Mouse (Mus musculus) heart, embryonic 12.5 days (tissue): ENCODE results near the gene Znrf3. TPM values are rescaled to one million over a fixed set of nuclear protein-coding genes. Genes with fewer than 3 reads are reported as not detected.
"Not testable (repeated sequence)": the region's sequence is repeated elsewhere in the genome, so short reads cannot be mapped to it uniquely, and the experiment has no call there.

ENCODE experiments used
- ATAC-seq: fragments of 200-750 bp; cut with Nextera tagmentation; 2 replicates; pipeline ENCODE4 v1.8.0; 2017; ENCODE audit warnings: moderate TSS enrichment, moderate library complexity; ENCODE audit not compliant: insufficient number of reproducible peaks, low FRiP score
- H3K27ac ChIP-seq: fragments of 300-500 bp; sonication (generic); 2 replicates; pipeline ENCODE4 v1.5.1; 2016; ENCODE audit warnings: mild to moderate bottlenecking, moderate library complexity; ENCODE audit not compliant: poor library complexity, severe bottlenecking
- H3K27me3 ChIP-seq: fragments of 300-500 bp; sonication (generic); replicated peaks from 2 replicates; pipeline ENCODE4 v1.6.1; 2016; ENCODE audit warnings: mild to moderate bottlenecking, moderate library complexity
- H3K36me3 ChIP-seq: fragments of 300-500 bp; sonication (generic); 2 replicates; pipeline ENCODE4 v1.6.1; 2016; ENCODE audit warnings: mild to moderate bottlenecking, moderate library complexity
- H3K4me1 ChIP-seq: fragments of 300-500 bp; sonication (generic); replicated peaks from 2 replicates; pipeline ENCODE4 v1.6.1; 2016; ENCODE audit warnings: mild to moderate bottlenecking
- H3K4me2 ChIP-seq: fragments of 300-500 bp; sonication (generic); 2 replicates; pipeline ENCODE4 v1.6.1; 2016; ENCODE audit warnings: mild to moderate bottlenecking, moderate library complexity
- H3K4me3 ChIP-seq: fragments of 300-500 bp; sonication (generic); 2 replicates; pipeline ENCODE4 v1.5.1; 2016; ENCODE audit warnings: mild to moderate bottlenecking
- H3K9ac ChIP-seq: fragments of 300-500 bp; sonication (generic); 2 replicates; pipeline ENCODE4 v1.6.1; 2016; ENCODE audit warnings: mild to moderate bottlenecking, moderate library complexity
- H3K9me3 ChIP-seq: fragments of 300-500 bp; sonication (generic); replicated peaks from 2 replicates; pipeline ENCODE4 v1.6.1; 2016; ENCODE audit warnings: mild to moderate bottlenecking, moderate library complexity
- WGBS: fragments of 180-500 bp; shearing (Covaris S2); methylation state at CpG from one replicate; pipeline ENCODE4 v1.1.7; 2016; 5-methylcytosine and 5-hydroxymethylcytosine counted together
- polyA plus RNA-seq: library from polyadenylated mRNA; unstranded; fragments of >200 nt; fragmentation: Nextera tagmentation; extraction: Ambion mirVana; gene quantifications from 2 replicates; pipeline ENCODE4 v1.2.1, GENCODE M21; 2016

The Znrf3 gene
- polyA plus RNA-seq, 1 experiment from 2014 or later = 7.6 TPM

DNA sequence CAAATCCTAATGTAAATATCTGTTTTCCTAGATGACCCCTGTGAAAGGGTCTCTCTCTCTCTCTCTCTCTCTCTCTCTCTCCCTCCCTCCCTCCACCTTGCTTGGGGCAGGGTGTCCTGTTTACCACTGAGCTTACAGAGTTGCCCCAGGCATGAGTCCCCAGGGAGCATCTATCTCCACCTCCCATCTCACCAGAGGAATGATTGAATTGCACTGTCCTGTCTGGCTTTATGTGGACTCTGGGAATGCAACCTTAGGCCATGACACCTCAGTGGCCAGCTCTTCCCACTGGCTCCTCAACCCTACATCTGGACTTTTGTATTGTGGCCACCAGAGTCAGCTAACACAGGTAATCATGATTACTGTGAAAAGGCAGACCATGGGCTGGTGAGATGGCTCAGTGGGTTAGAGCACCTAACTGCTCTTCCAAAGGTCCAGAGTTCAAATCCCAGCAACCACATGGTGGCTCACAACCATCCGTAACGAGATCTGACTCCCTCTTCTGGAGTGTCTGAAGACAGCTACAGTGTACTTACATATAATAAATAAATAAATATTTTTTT lies 31.0 kb upstream of the Znrf3 start:
- not testable (repeated sequence) for H3K9me3 ChIP-seq, H3K27ac ChIP-seq, H3K27me3 ChIP-seq, H3K4me1 ChIP-seq, H3K36me3 ChIP-seq, ATAC-seq, H3K4me3 ChIP-seq, H3K4me2 ChIP-seq, H3K9ac ChIP-seq
- 86% methylated on average over 2 of the region's 2 CpGs for WGBS

DNA sequence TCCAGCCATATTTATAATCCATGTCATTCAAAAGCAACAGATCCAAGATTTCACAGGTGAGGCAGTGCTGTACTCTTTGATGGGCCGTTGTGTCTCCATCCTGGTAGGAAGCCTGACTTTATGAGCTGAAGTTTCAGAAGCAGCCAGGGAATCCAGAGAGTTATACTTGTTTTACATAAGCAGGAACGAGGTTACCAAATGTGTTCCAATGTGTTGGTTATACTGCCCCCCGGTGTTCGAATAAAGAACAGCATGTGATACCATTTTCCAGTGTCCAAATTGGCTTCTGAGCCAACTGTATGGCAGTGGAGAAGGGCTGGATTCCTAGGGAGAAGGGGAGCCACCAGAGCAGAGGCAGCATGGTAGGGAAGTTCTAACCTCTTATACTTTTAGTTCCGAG lies 29.5 kb upstream of the Znrf3 start:
- Histone ChIP-seq H3K4me3 (no peak overlapping the region), H3K4me1 (no peaks in the 10 kb centered on the region), H3K36me3 (no peaks in the 10 kb centered on the region), H3K4me2 (no peak overlapping the region), H3K27me3 (no peaks in the 10 kb centered on the region), H3K27ac (no peak overlapping the region), H3K9ac (no peak overlapping the region), H3K9me3 (no peaks in the 10 kb centered on the region)
- WGBS = 13% methylated on average over 5 of the region's 5 CpGs
- ATAC-seq = no peak

DNA sequence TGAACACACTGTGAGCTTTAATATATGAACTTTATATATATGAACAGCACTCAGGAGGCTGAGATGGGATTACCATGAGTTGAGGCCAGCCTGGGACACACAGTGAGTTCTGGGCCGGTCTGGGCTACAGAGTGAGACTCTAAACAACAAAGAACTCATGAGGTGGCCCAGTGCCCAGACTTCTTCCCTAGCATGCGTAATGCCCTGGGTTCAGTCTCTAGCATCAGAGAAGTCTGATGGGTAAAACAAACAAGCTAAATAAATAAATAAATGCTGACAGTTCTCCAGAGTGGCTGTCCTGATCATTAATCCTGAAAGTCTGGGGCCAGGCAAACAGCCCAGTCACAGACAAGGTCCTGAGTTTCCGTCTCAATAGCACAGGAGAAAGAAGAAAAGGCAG lies 25.4 kb upstream of the Znrf3 start:
- Histone ChIP-seq H3K27ac (no peak overlapping the region), H3K4me3 (no peak overlapping the region), H3K9me3 (no peaks in the 10 kb centered on the region), H3K36me3 (no peaks in the 10 kb centered on the region), H3K27me3 (no peaks in the 10 kb centered on the region), H3K4me2 (no peak overlapping the region), H3K4me1 (no peaks in the 10 kb centered on the region), H3K9ac (no peak overlapping the region)
- ATAC-seq = no peak
- WGBS = 80% methylated on average over 3 of the region's 3 CpGs

DNA sequence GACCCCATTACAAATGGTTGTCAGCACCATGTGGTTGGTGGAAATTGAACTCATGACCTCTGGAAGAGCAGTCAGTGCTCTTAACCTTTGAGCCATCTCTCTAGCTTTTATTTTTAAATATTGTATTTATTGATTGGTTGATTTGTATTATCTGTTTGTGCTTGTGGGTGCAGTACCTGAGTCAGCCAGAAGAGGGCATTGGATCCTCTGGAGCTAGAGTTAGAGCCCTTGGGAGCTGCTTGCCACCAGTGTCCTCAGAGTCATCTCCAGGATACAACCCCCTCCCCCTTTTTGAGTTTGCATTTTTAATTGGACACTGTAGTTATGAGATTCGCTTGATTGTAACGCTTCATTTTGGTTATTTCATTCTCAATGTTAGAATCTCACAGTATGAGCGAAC lies 24.4 kb upstream of the Znrf3 start:
- no peak overlapping the region for H3K27ac ChIP-seq
- no peaks in the 10 kb centered on the region for H3K27me3 ChIP-seq
- no peaks in the 10 kb centered on the region for H3K4me1 ChIP-seq
- no peak overlapping the region for H3K9ac ChIP-seq
- H3K4me2 ChIP-seq = no peak overlapping the region
- WGBS = 82% methylated on average over 3 of the region's 3 CpGs
- no peak overlapping the region for H3K4me3 ChIP-seq
- no peaks in the 10 kb centered on the region for H3K9me3 ChIP-seq
- no peaks in the 10 kb centered on the region for H3K36me3 ChIP-seq
- no peak for ATAC-seq

DNA sequence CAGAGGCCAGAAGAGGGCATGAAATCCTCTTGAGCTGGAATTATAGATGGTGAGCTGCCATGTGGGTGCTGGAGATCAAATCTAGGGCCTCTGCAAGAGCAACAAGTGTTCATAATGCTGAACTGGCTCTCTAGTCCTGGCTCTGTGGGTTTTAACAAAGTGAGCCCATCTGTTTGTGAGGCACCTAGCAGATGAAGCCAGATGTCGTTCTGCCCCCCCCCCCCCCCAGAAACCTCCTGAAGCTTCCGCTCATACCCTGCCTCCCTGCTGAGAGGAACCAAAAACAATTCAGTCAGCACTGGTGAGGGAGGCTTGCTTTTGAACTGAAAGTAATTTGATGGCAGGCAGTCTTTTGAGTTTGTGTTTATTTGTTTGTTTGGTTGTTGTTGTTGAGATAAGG lies 23.8 kb upstream of the Znrf3 start:
- Histone ChIP-seq H3K36me3 (no peaks in the 10 kb centered on the region), H3K9ac (no peak overlapping the region), H3K9me3 (no peaks in the 10 kb centered on the region), H3K4me1 (no peaks in the 10 kb centered on the region), H3K27me3 (no peaks in the 10 kb centered on the region), H3K4me3 (no peak overlapping the region), H3K27ac (no peak overlapping the region), H3K4me2 (no peak overlapping the region)
- 42% methylated on average over 2 of the region's 2 CpGs for WGBS
- ATAC-seq = no peak

DNA sequence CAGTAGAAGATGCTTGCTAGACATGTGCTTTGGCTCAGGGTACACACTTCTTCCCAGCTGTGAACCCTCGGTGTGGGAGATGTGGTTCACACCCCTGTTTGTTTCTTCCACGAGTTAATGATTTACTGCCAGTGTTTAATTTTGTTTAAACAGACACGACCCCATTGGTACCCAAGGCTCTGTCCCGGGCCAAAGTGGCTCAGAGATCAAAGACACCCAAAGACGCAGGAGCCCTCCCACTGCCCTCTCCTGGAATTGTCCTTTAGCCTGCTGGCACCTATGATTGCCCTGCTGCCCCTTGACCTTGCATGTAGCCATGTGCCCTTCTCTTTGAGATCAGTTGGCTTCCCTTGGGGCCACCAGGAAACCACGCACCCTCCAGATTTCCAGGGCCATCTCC lies 7.3 kb upstream of the Znrf3 start:
- Histone ChIP-seq H3K4me1 (no peaks in the 10 kb centered on the region), H3K27ac (no peak overlapping the region), H3K4me2 (no peak overlapping the region), H3K9me3 (no peaks in the 10 kb centered on the region), H3K4me3 (no peak overlapping the region), H3K27me3 (peaks cover 4% of the 10 kb centered on the region), H3K36me3 (no peaks in the 10 kb centered on the region), H3K9ac (no peak overlapping the region)
- ATAC-seq = no peak
- WGBS = 61% methylated on average over 6 of the region's 6 CpGs

DNA sequence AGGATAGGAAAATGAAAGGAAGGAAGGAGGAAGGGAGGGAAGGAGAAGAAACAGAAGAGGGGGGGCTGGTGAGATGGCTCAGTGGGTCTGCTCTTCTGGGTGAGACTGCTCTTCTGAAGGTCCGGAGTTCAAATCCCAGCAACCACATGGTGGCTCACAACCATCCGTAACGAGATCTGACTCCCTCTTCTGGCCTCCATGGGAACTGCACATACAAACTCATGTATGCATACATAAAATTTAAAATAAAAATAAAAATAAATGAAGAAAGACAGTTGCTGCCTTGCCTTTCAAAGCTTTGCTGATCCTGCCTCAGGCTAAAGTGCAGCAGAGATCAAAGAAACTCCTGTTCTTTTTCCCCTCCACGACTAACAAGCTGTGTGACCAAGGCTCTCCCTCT lies 6.7 kb upstream of the Znrf3 start:
- H3K4me2 ChIP-seq = no peak overlapping the region
- peaks cover 4% of the 10 kb centered on the region for H3K27me3 ChIP-seq
- ATAC-seq = no peak
- no peak overlapping the region for H3K27ac ChIP-seq
- H3K9me3 ChIP-seq = no peaks in the 10 kb centered on the region
- no peaks in the 10 kb centered on the region for H3K4me1 ChIP-seq
- H3K9ac ChIP-seq = no peak overlapping the region
- H3K36me3 ChIP-seq = no peaks in the 10 kb centered on the region
- no peak overlapping the region for H3K4me3 ChIP-seq
- WGBS = 57% methylated on average over 4 of the region's 4 CpGs

DNA sequence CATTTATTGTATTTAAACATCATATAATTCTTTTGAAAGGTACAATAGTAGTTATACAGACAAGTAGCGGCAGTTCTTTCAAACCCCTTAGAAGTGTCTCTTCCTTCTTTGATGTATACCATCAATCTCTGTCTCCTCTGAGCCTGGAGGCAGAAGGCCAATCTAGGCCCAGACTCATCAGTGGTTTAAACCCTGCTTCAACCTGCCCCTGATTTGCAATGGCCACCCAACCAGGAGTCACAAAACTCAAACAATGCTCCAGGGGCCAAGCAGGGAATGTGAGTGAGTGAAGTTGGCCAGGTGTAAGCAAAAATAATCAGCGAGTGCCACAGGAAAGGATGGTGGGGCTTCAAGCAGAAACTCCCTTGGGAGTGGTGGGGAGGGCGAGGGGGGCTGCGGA lies 6.1 kb upstream of the Znrf3 start:
- no peak overlapping the region for H3K27ac ChIP-seq
- H3K36me3 ChIP-seq = no peaks in the 10 kb centered on the region
- H3K4me3 ChIP-seq = no peak overlapping the region
- H3K9ac ChIP-seq = no peak overlapping the region
- 79% methylated on average over 4 of the region's 4 CpGs for WGBS
- H3K4me1 ChIP-seq = no peaks in the 10 kb centered on the region
- ATAC-seq = no peak
- no peak overlapping the region for H3K4me2 ChIP-seq
- H3K9me3 ChIP-seq = no peaks in the 10 kb centered on the region
- H3K27me3 ChIP-seq = peaks cover 4% of the 10 kb centered on the region

DNA sequence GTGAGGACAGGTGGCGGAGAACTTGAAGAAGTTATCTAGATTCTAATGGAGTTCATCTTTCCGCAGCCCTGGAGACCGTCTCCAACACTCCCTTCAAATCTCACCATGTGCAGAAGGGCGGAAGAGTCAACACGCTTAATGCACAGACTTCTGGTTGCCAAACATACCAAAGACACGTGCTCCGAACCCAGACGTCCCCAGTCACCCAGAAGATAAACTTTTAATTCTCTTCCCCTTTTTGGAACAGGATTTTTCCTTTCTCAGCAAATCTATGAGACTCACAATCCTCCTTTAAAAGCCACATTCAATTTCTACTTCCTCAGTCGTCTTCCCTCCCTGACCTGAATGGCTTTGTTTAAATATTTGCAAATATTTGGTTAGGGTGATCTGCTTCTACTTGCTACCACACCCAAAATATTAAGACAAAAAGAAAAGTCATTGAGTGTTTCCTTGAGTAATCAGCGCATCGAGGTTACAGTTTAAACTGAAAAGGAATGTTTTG lies 856 bp upstream of the Znrf3 start:
- 20% methylated on average over 11 of the region's 11 CpGs for WGBS
- Histone ChIP-seq H3K4me2 (peak overlapping the region; percentile 89), H3K4me1 (peaks cover 18% of the 10 kb centered on the region), H3K9ac (peak overlapping the region; percentile 68), H3K9me3 (no peaks in the 10 kb centered on the region), H3K27ac (no peak overlapping the region), H3K27me3 (peaks cover 4% of the 10 kb centered on the region), H3K4me3 (peak overlapping the region; percentile 88), H3K36me3 (no peaks in the 10 kb centered on the region)
- ATAC-seq = 0 out of 2 replicates have a peak, but pooled peaks have one; percentile 9

DNA sequence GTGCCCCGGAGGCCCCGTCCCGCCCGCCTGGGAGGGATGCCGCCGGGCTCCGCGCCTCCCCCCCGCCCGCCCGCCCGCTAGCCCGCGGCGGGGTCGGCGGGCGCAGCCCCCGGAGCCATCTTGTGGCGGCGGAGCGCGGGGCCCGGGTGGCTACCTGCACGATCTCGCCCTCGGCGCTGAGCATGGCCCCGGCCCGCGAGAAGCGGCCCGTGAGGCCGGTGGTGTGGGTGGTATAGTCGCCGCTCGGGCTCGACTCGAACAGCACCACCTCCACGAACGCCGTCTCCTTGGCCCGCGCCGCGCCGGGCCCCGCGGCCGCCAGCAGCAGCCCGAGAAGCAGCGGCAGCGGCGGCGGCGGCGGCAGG lies 431 bp downstream of the Znrf3 start:
- WGBS = 5% methylated on average over 46 of the region's 57 CpGs
- peak; percentile 63 for ATAC-seq

DNA sequence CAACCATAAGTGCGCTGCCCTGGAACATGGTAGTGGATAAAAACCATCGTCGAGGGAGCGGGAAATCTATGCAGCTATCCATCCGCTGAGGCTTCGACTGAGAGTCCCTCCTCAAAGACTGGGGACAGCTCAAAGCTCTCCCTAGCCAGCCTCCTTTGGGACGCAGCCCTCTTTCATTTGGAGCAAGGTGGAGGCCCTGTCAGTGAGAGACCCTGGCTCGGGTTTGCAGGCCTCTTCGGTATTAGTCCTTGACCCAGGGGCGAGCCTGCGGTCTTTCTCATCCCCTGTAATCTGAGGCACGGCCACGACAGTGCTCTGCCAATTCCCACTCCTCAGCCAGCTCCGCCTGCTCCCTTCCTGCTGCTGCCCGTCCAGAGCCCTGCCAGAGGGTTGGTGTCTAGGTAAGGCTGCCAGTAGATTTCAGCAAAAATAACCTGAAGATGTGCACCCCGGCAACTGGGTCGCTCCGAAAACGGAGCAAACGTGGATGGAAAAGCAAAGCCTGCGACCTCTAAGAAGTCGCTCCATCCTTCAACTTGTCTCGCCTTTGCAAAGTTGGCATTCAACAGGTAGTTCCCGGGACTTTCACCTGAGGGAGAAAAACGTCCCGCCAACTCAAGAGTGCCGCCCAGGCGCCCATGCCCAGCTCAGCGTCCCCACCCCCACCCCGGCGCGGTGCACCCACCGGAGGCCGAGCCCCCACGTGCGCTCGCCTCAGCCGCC lies 975 bp downstream of the Znrf3 start:
- Histone ChIP-seq H3K36me3 (no peaks in the 10 kb centered on the region), H3K4me3 (peak overlapping the region; percentile 88), H3K27me3 (peaks cover 4% of the 10 kb centered on the region), H3K9ac (peak overlapping the region; percentile 93), H3K4me2 (peak overlapping the region; percentile 89), H3K9me3 (no peaks in the 10 kb centered on the region), H3K4me1 (peaks cover 25% of the 10 kb centered on the region), H3K27ac (peak overlapping the region; percentile 73; the same call in 1 of the 2 replicates)
- no peak for ATAC-seq
- WGBS = under 1% methylated on average over 38 of the region's 38 CpGs

More for the DNA sequence above, 431 bp downstream of the Znrf3 start:
- Histone ChIP-seq H3K27me3 (peaks cover 4% of the 10 kb centered on the region), H3K4me2 (peak overlapping the region; percentile 89), H3K36me3 (no peaks in the 10 kb centered on the region), H3K4me1 (peaks cover 25% of the 10 kb centered on the region), H3K9me3 (no peaks in the 10 kb centered on the region), H3K27ac (peak overlapping the region; percentile 73), H3K4me3 (peak overlapping the region; percentile 88), H3K9ac (peak overlapping the region; percentile 93)
